ENCODE assay signal across 25 mouse cellular contexts in genomic region chr5:131022396-131022993, GRCm38 (mm10).
A peak's percentile ranks its signal among the peaks of the same experiment; 100 is the strongest.
DNase-seq lines count a peak whose midpoint lies in the region; ATAC-seq lines count a peak whose summit lies in the region.
"Had no signal": no experiment of that assay in that cellular context is flagged by ENCODE, and none has a peak within 500 bp of the region (broad histone marks: within the 10 kb centered on the region; RNA-seq: fewer than 3 reads in every experiment).

No protein-coding gene starts in this region.

- H3K27ac ChIP-seq in hindbrain, embryonic 13.5 days, result peak overlapping the region; percentile 1
- H3K27ac ChIP-seq in hindbrain, embryonic 10.5 days, result no peak overlapping the region
- peak overlapping the region; percentile 64 for H3K27ac ChIP-seq in neural tube, embryonic 13.5 days (replicated peaks)
- H3K27ac ChIP-seq in midbrain, embryonic 13.5 days, result peak overlapping the region; percentile 47
- H3K27ac ChIP-seq: heart, embryonic 13.5 days; kidney, embryonic 15.5 days; limb, embryonic 15.5 days; liver, embryonic 14.5 days; lung, embryonic 15.5 days; neural tube, embryonic 12.5 days had no signal

- no peak overlapping the region for H3K9ac ChIP-seq in hindbrain, embryonic 13.5 days
- peak overlapping the region; percentile 43; the same call in 1 of the 2 replicates for H3K9ac ChIP-seq in neural tube, embryonic 13.5 days
- H3K9ac ChIP-seq in midbrain, embryonic 13.5 days (replicated peaks), result no peak overlapping the region
- H3K9ac ChIP-seq: heart, embryonic 13.5 days; kidney, embryonic 15.5 days; limb, embryonic 15.5 days; liver, embryonic 14.5 days; lung, embryonic 15.5 days; neural tube, embryonic 12.5 days had no signal

- H3K36me3 ChIP-seq in hindbrain, embryonic 13.5 days, result no peaks in the 10 kb centered on the region
- H3K36me3 ChIP-seq in hindbrain, embryonic 10.5 days, result no peaks in the 10 kb centered on the region
- H3K36me3 ChIP-seq in neural tube, embryonic 13.5 days, result no peaks in the 10 kb centered on the region
- no peaks in the 10 kb centered on the region for H3K36me3 ChIP-seq in midbrain, embryonic 13.5 days
- H3K36me3 ChIP-seq: heart, embryonic 13.5 days; kidney, embryonic 15.5 days; limb, embryonic 15.5 days; lung, embryonic 15.5 days; neural tube, embryonic 12.5 days had no signal

- no peak for DNase-seq in hindbrain, embryonic 10.5 days (ENCODE audit: low spot score)
- no peak for DNase-seq in neural tube, embryonic 10.5 days (ENCODE audit: extremely low spot score, low spot score)
- DNase-seq in frontal cortex, postnatal 25 days (ENCODE audit: low spot score in 2 of 2), result no peak
- DNase-seq in kidney, postnatal 4 days, result no peak
- DNase-seq: adrenal gland, adult 8-10 months; cerebellum, adult 8-10 months; gastrocnemius, postnatal 14 days; heart, adult 18-20 months; heart, postnatal 14 days; kidney, adult 11 months; left cerebral cortex, postnatal 4 days; lung, postnatal 36 days; right cerebral cortex, adult 18-20 months; right cerebral cortex, postnatal 4 days; thymus, postnatal 14 days had no signal

- no peaks in the 10 kb centered on the region for H3K9me3 ChIP-seq in hindbrain, embryonic 13.5 days
- H3K9me3 ChIP-seq in hindbrain, embryonic 10.5 days, result no peaks in the 10 kb centered on the region
- H3K9me3 ChIP-seq in neural tube, embryonic 13.5 days, result no peaks in the 10 kb centered on the region
- no peaks in the 10 kb centered on the region for H3K9me3 ChIP-seq in midbrain, embryonic 13.5 days
- H3K9me3 ChIP-seq: heart, embryonic 13.5 days; kidney, embryonic 15.5 days; limb, embryonic 15.5 days; lung, embryonic 15.5 days; neural tube, embryonic 12.5 days had no signal

- H3K4me2 ChIP-seq in hindbrain, embryonic 13.5 days, result no peak overlapping the region
- H3K4me2 ChIP-seq in neural tube, embryonic 13.5 days, result no peak overlapping the region
- H3K4me2 ChIP-seq in midbrain, embryonic 13.5 days (replicated peaks), result no peak overlapping the region
- H3K4me2 ChIP-seq: heart, embryonic 13.5 days; kidney, embryonic 15.5 days; limb, embryonic 15.5 days; lung, embryonic 15.5 days; neural tube, embryonic 12.5 days had no signal

- ATAC-seq in hindbrain, embryonic 13.5 days (ENCODE audit: low FRiP score), result no peak
- ATAC-seq in neural tube, embryonic 13.5 days (ENCODE audit: low read depth), result no peak
- ATAC-seq in midbrain, embryonic 13.5 days, result peak; percentile 67

- H3K27me3 ChIP-seq in hindbrain, embryonic 13.5 days, result no peaks in the 10 kb centered on the region
- H3K27me3 ChIP-seq in hindbrain, embryonic 10.5 days (ENCODE audit: insufficient read depth, poor library complexity, severe bottlenecking), result no peaks in the 10 kb centered on the region
- H3K27me3 ChIP-seq in neural tube, embryonic 13.5 days, result no peaks in the 10 kb centered on the region
- 0 out of 2 replicates have a peak, but pooled peaks cover 1% of the 10 kb centered on the region for H3K27me3 ChIP-seq in midbrain, embryonic 13.5 days
- H3K27me3 ChIP-seq: heart, embryonic 13.5 days; kidney, embryonic 15.5 days; limb, embryonic 15.5 days; lung, embryonic 15.5 days; megakaryocyte, embryonic 14.5 days; neural tube, embryonic 12.5 days had no signal

- no peak overlapping the region for H3K4me3 ChIP-seq in hindbrain, embryonic 13.5 days
- H3K4me3 ChIP-seq in hindbrain, embryonic 10.5 days, result no peak overlapping the region
- H3K4me3 ChIP-seq in neural tube, embryonic 13.5 days, result no peak overlapping the region
- no peak overlapping the region for H3K4me3 ChIP-seq in midbrain, embryonic 13.5 days (replicated peaks)
- H3K4me3 ChIP-seq: heart, embryonic 13.5 days; kidney, embryonic 15.5 days; limb, embryonic 15.5 days; lung, embryonic 15.5 days; megakaryocyte, embryonic 14.5 days; neural tube, embryonic 12.5 days had no signal

- H3K4me1 ChIP-seq in hindbrain, embryonic 13.5 days (replicated peaks), result peaks cover 19% of the 10 kb centered on the region
- H3K4me1 ChIP-seq in hindbrain, embryonic 10.5 days (replicated peaks), result peaks cover 9% of the 10 kb centered on the region; the same call in 1 of the 2 replicates
- H3K4me1 ChIP-seq in neural tube, embryonic 13.5 days (replicated peaks), result peaks cover 34% of the 10 kb centered on the region
- peaks cover 25% of the 10 kb centered on the region for H3K4me1 ChIP-seq in midbrain, embryonic 13.5 days (replicated peaks)
- H3K4me1 ChIP-seq: heart, embryonic 13.5 days; kidney, embryonic 15.5 days; limb, embryonic 15.5 days; lung, embryonic 15.5 days; megakaryocyte, embryonic 14.5 days had no signal

- 63% methylated on average over 18 of the region's 18 CpGs for WGBS in hindbrain, embryonic 13.5 days
- WGBS in hindbrain, embryonic 10.5 days, result 75% methylated on average over 18 of the region's 18 CpGs
- WGBS in neural tube, embryonic 13.5 days, result 38% methylated on average over 18 of the region's 18 CpGs
- 66% methylated on average over 18 of the region's 18 CpGs for WGBS in midbrain, embryonic 13.5 days
